Mouse (Mus musculus) midbrain, postnatal 0 days (tissue): Measurements from ENCODE around the gene CN725425. TPM values are rescaled to one million over a fixed set of nuclear protein-coding genes. Genes with fewer than 3 reads are reported as not detected.

Source experiments
- ATAC-seq: fragments of 200-750 bp; cut with Nextera tagmentation; 2 replicates; pipeline ENCODE4 v1.8.0; 2017; ENCODE audit warnings: moderate number of reproducible peaks, mild to moderate bottlenecking, moderate TSS enrichment, moderate library complexity; ENCODE audit not compliant: low FRiP score
- DNase-seq: peaks from one replicate; pipeline ENCODE4 v3.0.0-alpha.2; 2015; ENCODE audit warnings: low spot score
- H3K27ac ChIP-seq: fragments of 300-500 bp; sonication (generic); 2 replicates; pipeline ENCODE4 v1.5.1; 2014; ENCODE audit warnings: low read depth, mild to moderate bottlenecking, low read length, mixed read lengths
- H3K27me3 ChIP-seq: fragments of 300-500 bp; sonication (generic); 2 replicates; pipeline ENCODE4 v1.6.1; 2014; ENCODE audit warnings: low read length, control low read depth, mixed read lengths; ENCODE audit not compliant: insufficient read depth
- H3K36me3 ChIP-seq: fragments of 300-500 bp; sonication (generic); 2 replicates; pipeline ENCODE4 v1.6.1; 2014; ENCODE audit warnings: low read length, control low read depth, mixed read lengths; ENCODE audit not compliant: insufficient read depth
- H3K4me1 ChIP-seq: fragments of 300-500 bp; sonication (generic); 2 replicates; pipeline ENCODE4 v1.6.1; 2014; ENCODE audit warnings: mild to moderate bottlenecking, control low read depth, antibody characterized with exemption, low read length, mixed read lengths; ENCODE audit not compliant: insufficient read depth
- H3K4me2 ChIP-seq: fragments of 300-500 bp; sonication (generic); 2 replicates; pipeline ENCODE4 v1.6.1; 2014; ENCODE audit warnings: low read depth, mild to moderate bottlenecking, low read length, mixed read lengths; ENCODE audit not compliant: poor library complexity, severe bottlenecking
- H3K4me3 ChIP-seq: fragments of 300-500 bp; sonication (generic); 2 replicates; pipeline ENCODE4 v1.5.1; 2014; ENCODE audit warnings: low read depth, mild to moderate bottlenecking, low read length, moderate library complexity
- H3K9ac ChIP-seq: fragments of 300-500 bp; sonication (generic); replicated peaks from 2 replicates; pipeline ENCODE4 v1.6.1; 2014; ENCODE audit warnings: mild to moderate bottlenecking, low read length, moderate library complexity, mixed read lengths; ENCODE audit not compliant: poor library complexity, severe bottlenecking
- H3K9me3 ChIP-seq: fragments of 300-500 bp; sonication (generic); 2 replicates; pipeline ENCODE4 v1.6.1; 2016; ENCODE audit warnings: low read length, control low read depth
- CTCF ChIP-seq: IDR thresholded peaks from 2 replicates; pipeline ENCODE4 v1.5.1; 2016; ENCODE audit warnings: antibody characterized with exemption, mild to moderate bottlenecking
- WGBS: fragments of 180-500 bp; shearing (Covaris S2); extraction: QIAGEN DNeasy Blood & Tissue Kit; methylation state at CpG from one replicate; pipeline ENCODE4 v1.1.7; 2014; 5-methylcytosine and 5-hydroxymethylcytosine counted together
- polyA plus RNA-seq: library from polyadenylated mRNA; unstranded; fragments of >200 nt; fragmentation: Nextera tagmentation; extraction: Ambion mirVana; gene quantifications from 2 replicates; pipeline ENCODE4 v1.2.1, GENCODE M21; 2015
- total RNA-seq: library from RNA; depleted of rRNA; stranded (reverse); fragments of >200 nt; gene quantifications from 2 replicates; pipeline ENCODE4 v1.2.3, GENCODE M21; 2014

The CN725425 gene
- total and polyA plus RNA-seq, 2 experiments from 2014 or later: 0.05 TPM; not detected in 1

- Histone ChIP-seq H3K9me3 (no peaks in the 10 kb centered on the region), H3K4me3 (no peak overlapping the region), H3K27me3 (no peaks in the 10 kb centered on the region), H3K36me3 (no peaks in the 10 kb centered on the region), H3K27ac (no peak overlapping the region), H3K9ac (no peak overlapping the region), H3K4me2 (no peak overlapping the region), H3K4me1 (no peaks in the 10 kb centered on the region)
- TF ChIP-seq CTCF: peak; percentile 57
- DNase-seq (peak; percentile 31), ATAC-seq (no peak)
- 63% methylated on average over 5 of the region's 5 CpGs for WGBS
Measured at GRCm38 (mm10) chr15:91260578-91260977, 61.3 kb downstream of the CN725425 start.

DNA sequence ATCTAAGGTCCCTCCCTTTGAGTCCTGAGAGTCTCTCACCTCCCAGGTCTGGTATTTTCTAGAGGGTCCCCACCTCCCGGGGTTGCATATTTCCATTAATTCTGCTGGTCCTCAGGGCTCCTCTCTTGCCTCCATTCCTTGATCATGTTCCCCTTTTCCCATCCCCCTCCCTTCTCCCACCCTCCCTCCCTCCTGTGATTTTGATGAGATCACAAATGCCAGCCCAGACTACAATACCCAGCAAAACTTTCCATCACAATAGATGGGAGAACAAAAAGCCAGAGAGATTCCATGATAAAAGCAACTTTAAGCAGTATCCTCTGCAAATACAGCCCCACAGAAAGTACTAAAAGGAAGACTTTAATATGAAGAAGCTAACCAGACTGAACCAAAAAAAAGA lies 64.6 kb downstream of the CN725425 start:
- 82% methylated on average over 1 of the region's 1 CpGs for WGBS
- Histone ChIP-seq H3K4me3 (no peak overlapping the region), H3K27me3 (no peaks in the 10 kb centered on the region), H3K9ac (no peak overlapping the region), H3K36me3 (no peaks in the 10 kb centered on the region), H3K4me1 (no peaks in the 10 kb centered on the region), H3K4me2 (no peak overlapping the region), H3K9me3 (no peaks in the 10 kb centered on the region), H3K27ac (no peak overlapping the region)
- no peak for TF ChIP-seq CTCF
- ATAC-seq (no peak), DNase-seq (no peak)

- no peak overlapping the region for H3K4me3 ChIP-seq
- ATAC-seq: no peak
- H3K4me1 ChIP-seq: no peaks in the 10 kb centered on the region
- 0 out of 2 replicates have a peak, but pooled peaks cover 5% of the 10 kb centered on the region for H3K36me3 ChIP-seq
- 94% methylated on average over 4 of the region's 4 CpGs for WGBS
- no peak for DNase-seq
- H3K4me2 ChIP-seq: no peak overlapping the region
- no peak for TF ChIP-seq CTCF
- H3K9me3 ChIP-seq: no peaks in the 10 kb centered on the region
- H3K27me3 ChIP-seq: no peaks in the 10 kb centered on the region
- H3K27ac ChIP-seq: no peak overlapping the region
- H3K9ac ChIP-seq: no peak overlapping the region
Measured at GRCm38 (mm10) chr15:91268532-91268931, 69.2 kb downstream of the CN725425 start.

GRCm38 (mm10) chr15:91275961-91276360 lies 76.7 kb downstream of the CN725425 start:
- no peak overlapping the region for H3K4me2 ChIP-seq
- H3K27ac ChIP-seq: no peak overlapping the region
- H3K9me3 ChIP-seq: no peaks in the 10 kb centered on the region
- no peaks in the 10 kb centered on the region for H3K27me3 ChIP-seq
- no peaks in the 10 kb centered on the region for H3K4me1 ChIP-seq
- WGBS: 64% methylated on average over 3 of the region's 3 CpGs
- no peak overlapping the region for H3K4me3 ChIP-seq
- H3K36me3 ChIP-seq: 0 out of 2 replicates have a peak, but pooled peaks cover 5% of the 10 kb centered on the region
- TF ChIP-seq CTCF: no peak
- no peak for ATAC-seq
- no peak overlapping the region for H3K9ac ChIP-seq
- DNase-seq: no peak

- DNase-seq: no peak
- H3K36me3 ChIP-seq: no peaks in the 10 kb centered on the region
- no peak overlapping the region for H3K4me2 ChIP-seq
- H3K9me3 ChIP-seq: no peaks in the 10 kb centered on the region
- no peak overlapping the region for H3K4me3 ChIP-seq
- no peak for TF ChIP-seq CTCF
- no peak overlapping the region for H3K27ac ChIP-seq
- no peaks in the 10 kb centered on the region for H3K4me1 ChIP-seq
- no peak overlapping the region for H3K9ac ChIP-seq
- 96% methylated on average over 5 of the region's 5 CpGs for WGBS
- no peak for ATAC-seq
- no peaks in the 10 kb centered on the region for H3K27me3 ChIP-seq
Measured at GRCm38 (mm10) chr15:91279571-91279970, 80.3 kb downstream of the CN725425 start.

DNA sequence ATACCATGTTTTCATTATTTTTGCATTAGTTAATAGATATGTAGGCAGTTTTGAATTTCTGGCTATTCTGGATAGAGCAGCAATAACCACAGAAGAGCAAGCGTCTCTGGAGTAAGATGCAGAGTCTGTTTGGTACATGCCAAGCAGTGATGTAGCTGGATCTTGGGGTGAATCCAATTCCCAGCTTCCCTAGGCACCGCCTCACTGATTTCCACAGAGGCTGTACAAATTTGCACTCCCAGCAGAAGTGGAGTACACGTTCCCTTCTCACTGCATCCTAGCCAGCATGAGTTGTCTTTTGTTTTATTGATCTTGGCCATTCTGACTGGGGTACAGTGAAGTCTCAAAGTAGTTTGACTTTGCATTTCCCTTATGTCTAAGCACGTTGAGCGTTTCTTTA lies 82.2 kb downstream of the CN725425 start:
- H3K27ac ChIP-seq: no peak overlapping the region
- ATAC-seq (no peak), DNase-seq (no peak)
- no peaks in the 10 kb centered on the region for H3K36me3 ChIP-seq
- H3K4me1 ChIP-seq: no peaks in the 10 kb centered on the region
- H3K9ac ChIP-seq: no peak overlapping the region
- no peaks in the 10 kb centered on the region for H3K9me3 ChIP-seq
- no peak overlapping the region for H3K4me2 ChIP-seq
- TF ChIP-seq CTCF: no peak
- no peak overlapping the region for H3K4me3 ChIP-seq
- no peaks in the 10 kb centered on the region for H3K27me3 ChIP-seq
- 83% methylated on average over 5 of the region's 5 CpGs for WGBS
